Mouse (Mus musculus) kidney, adult 2 months (tissue): ENCODE measurements at regions not wholly inside any gene's neighbourhood (a gene's known extent, or its start where the extent isn't known, plus 50 kb on each side); places are given as distances from the start of the nearest gene placed in this dataset.

Source experiments
- CTCF ChIP-seq: fragments of 200-500 bp; conservative IDR thresholded peaks from 2 replicates; pipeline ENCODE4 v1.5.1; 2011; ENCODE audit warnings: low read depth, mild to moderate bottlenecking, control low read depth, low read length, moderate library complexity, mixed read lengths; ENCODE audit not compliant: insufficient read depth, insufficient read length
- POLR2A ChIP-seq: fragments of 200-500 bp; IDR thresholded peaks from one replicate; pipeline ENCODE4 v1.6.1; 2011; ENCODE audit warnings: low read depth, low read length, control low read depth

- TF ChIP-seq POLR2A (no peak), CTCF (no peak)
Measured at GRCm38 (mm10) chr11:15042168-15042567, 443.1 kb downstream of the Pom121l12 start.
